Mouse (Mus musculus) CH12.LX (cell line): ENCODE measurements around the gene Taf5.

ENCODE experiments used
- CTCF ChIP-seq, 2 experiments: IDR thresholded peaks in 1 of 2; conservative IDR thresholded peaks in 1 of 2; 2 replicates each; pipeline ENCODE4 v1.5.1; 2011 to 2012; ENCODE audit warnings: low read depth in 2 of 2, low read length in 2 of 2, improper control_type of control experiment in 1 of 2, inconsistent platforms in 1 of 2, mild to moderate bottlenecking in 1 of 2, moderate library complexity in 1 of 2
- E2F4 ChIP-seq: IDR thresholded peaks from 2 replicates; pipeline ENCODE4 v1.6.1; 2011; ENCODE audit warnings: low read depth, low read length, improper control_type of control experiment; ENCODE audit not compliant: insufficient replicate concordance
- GABPA ChIP-seq: IDR thresholded peaks from 2 replicates; pipeline ENCODE4 v1.6.1; 2012; ENCODE audit warnings: low read depth, low read length, improper control_type of control experiment, inconsistent platforms; ENCODE audit not compliant: insufficient replicate concordance
- IRF4 ChIP-seq: IDR thresholded peaks from 2 replicates; pipeline ENCODE4 v1.6.1; 2014; ENCODE audit warnings: low read depth, mild to moderate bottlenecking, inconsistent platforms, low read length, improper control_type of control experiment
- JUN ChIP-seq: IDR thresholded peaks from 2 replicates; pipeline ENCODE4 v1.6.1; 2011; ENCODE audit warnings: low read depth, mild to moderate bottlenecking, low read length, improper control_type of control experiment, moderate library complexity; ENCODE audit not compliant: insufficient read depth
- MAFK ChIP-seq: IDR thresholded peaks from 2 replicates; pipeline ENCODE4 v1.6.1; 2011; ENCODE audit warnings: low read length, improper control_type of control experiment; ENCODE audit not compliant: insufficient replicate concordance
- MAZ ChIP-seq: IDR thresholded peaks from 2 replicates; pipeline ENCODE4 v1.6.1; 2012; ENCODE audit warnings: low read depth, mild to moderate bottlenecking, inconsistent platforms, low read length, improper control_type of control experiment, moderate library complexity
- SIN3A ChIP-seq: IDR thresholded peaks from 2 replicates; pipeline ENCODE4 v1.6.1; 2012; ENCODE audit warnings: low read length, improper control_type of control experiment, inconsistent platforms
- SMC3 ChIP-seq: IDR thresholded peaks from 2 replicates; pipeline ENCODE4 v1.6.1; 2011; ENCODE audit warnings: low read depth, low read length, improper control_type of control experiment
- ZMIZ1 ChIP-seq: IDR thresholded peaks from 2 replicates; pipeline ENCODE4 v1.6.1; 2012; ENCODE audit warnings: low read depth, mild to moderate bottlenecking, inconsistent platforms, low read length, improper control_type of control experiment

DNA sequence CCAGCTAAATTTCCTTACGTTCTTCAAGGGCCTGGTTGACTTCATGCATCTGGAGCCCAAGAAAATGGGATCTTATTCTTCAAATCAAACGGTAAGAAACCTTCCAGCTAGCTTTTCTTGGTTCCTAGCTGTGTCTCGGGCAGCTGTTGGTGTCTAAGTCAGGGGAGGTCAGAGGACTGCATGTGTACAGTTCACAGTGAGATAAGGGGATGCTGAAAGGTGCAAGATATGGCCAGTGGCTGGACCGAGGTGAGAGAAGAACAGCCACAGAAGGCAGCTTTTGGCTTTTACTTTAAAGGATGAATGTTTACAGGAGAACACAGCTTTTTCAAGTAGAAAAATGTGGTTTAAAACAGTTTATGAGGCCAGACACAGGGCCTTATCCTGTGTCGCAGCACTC, 33.5 kb downstream of the Taf5 start:
- TF ChIP-seq CTCF (conservative IDR thresholded peaks at IDR 0.05 in 1 of 2, IDR thresholded peaks at IDR 0.05 in 1 of 2; ENCODE audit: low read depth in 2 of 2, low read length in 2 of 2) (no peak), SIN3A (no peak), GABPA (no peak), MAZ (no peak), MAFK (no peak), JUN (no peak), E2F4 (no peak), ZMIZ1 (no peak), IRF4 (no peak), SMC3 (no peak)
